8 mouse cellular contexts compared by ENCODE assay signal in genomic region chr16:93729801-93730721, GRCm38 (mm10). TPM values are rescaled to one million over a fixed set of nuclear protein-coding genes. Genes with fewer than 3 reads are reported as not detected.
DNase-seq lines count a peak whose midpoint lies in the region; ATAC-seq and TF ChIP-seq lines count a peak whose summit lies in the region.
"Had no signal": no experiment of that assay in that cellular context is flagged by ENCODE, and none has a peak within 500 bp of the region (broad histone marks: within the 10 kb centered on the region; RNA-seq: fewer than 3 reads in every experiment).

No protein-coding gene starts in this region.

- no peak overlapping the region for H3K9ac ChIP-seq in liver, embryonic 15.5 days
- no peak overlapping the region for H3K9ac ChIP-seq in liver, embryonic 12.5 days

- no peaks in the 10 kb centered on the region for H3K9me3 ChIP-seq in liver, embryonic 15.5 days (replicated peaks)
- H3K9me3 ChIP-seq in liver, embryonic 12.5 days (replicated peaks) = no peaks in the 10 kb centered on the region

- WGBS in liver, embryonic 15.5 days (ENCODE audit: insufficient replicate concordance) = 80% methylated on average over 23 of the region's 23 CpGs
- 82% methylated on average over 23 of the region's 23 CpGs for WGBS in liver, embryonic 12.5 days (ENCODE audit: insufficient replicate concordance)

- H3K27ac ChIP-seq in liver, embryonic 15.5 days (replicated peaks) = peak overlapping the region; percentile 35
- H3K27ac ChIP-seq in liver, embryonic 12.5 days = no peak overlapping the region
- H3K27ac ChIP-seq in layer of hippocampus, adult 2 months = peak overlapping the region; percentile 91

- H3K4me1 ChIP-seq in liver, embryonic 15.5 days (replicated peaks) = peaks cover 55% of the 10 kb centered on the region
- peaks cover 34% of the 10 kb centered on the region for H3K4me1 ChIP-seq in liver, embryonic 12.5 days

- DNase-seq in cerebellum, adult 9-11 months = peak; percentile 72
- no peak for DNase-seq in layer of hippocampus, adult 2 months (ENCODE audit: low spot score in 2 of 2)
- DNase-seq in skeletal muscle tissue, adult 2 months (ENCODE audit: low read depth, low spot score) = peak; percentile 69
- DNase-seq in heart, postnatal 4 days = no peak
- no peak for DNase-seq in retina, embryonic 14.5 days (ENCODE audit: low spot score)

- no peaks in the 10 kb centered on the region for H3K27me3 ChIP-seq in liver, embryonic 15.5 days
- H3K27me3 ChIP-seq in liver, embryonic 12.5 days (replicated peaks) = no peaks in the 10 kb centered on the region
- H3K27me3 ChIP-seq: Patski had no signal

- no peak for ATAC-seq in liver, embryonic 15.5 days (ENCODE audit: insufficient read depth)
- no peak for ATAC-seq in liver, embryonic 12.5 days
- ATAC-seq: Patski had no signal

- peaks cover 20% of the 10 kb centered on the region for H3K36me3 ChIP-seq in liver, embryonic 15.5 days (replicated peaks)
- peaks cover 16% of the 10 kb centered on the region; the same call in 1 of the 2 replicates for H3K36me3 ChIP-seq in liver, embryonic 12.5 days

- H3K4me3 ChIP-seq in liver, embryonic 15.5 days (replicated peaks) = no peak overlapping the region
- H3K4me3 ChIP-seq in liver, embryonic 12.5 days = no peak overlapping the region
- peak overlapping the region; percentile 30 for H3K4me3 ChIP-seq in layer of hippocampus, adult 2 months

- TF ChIP-seq CTCF in layer of hippocampus, adult 2 months (conservative IDR thresholded peaks at IDR 0.05) = no peak

- no peak overlapping the region for H3K4me2 ChIP-seq in liver, embryonic 15.5 days
- H3K4me2 ChIP-seq in liver, embryonic 12.5 days = no peak overlapping the region

RNA-seq across cellular contexts. Expression of gene Dop1b, which starts 18.4 kb away (rescaled TPM):
- 12.2 and 15.8 TPM in 2 replicates for polyA plus RNA-seq in liver, embryonic 15.5 days (2015; fragmentation: Nextera tagmentation; extraction: Ambion mirVana)
- polyA plus RNA-seq in liver, embryonic 12.5 days (2016; fragmentation: Nextera tagmentation; extraction: Ambion mirVana) = 10.5 and 12.8 TPM in 2 replicates
- 100 to 1,000 TPM in 1 of 2 experiments, 10 to 100 TPM in 1; 98.8 to 108 TPM for total RNA-seq in layer of hippocampus, adult 2 months (2021)
- total RNA-seq in heart, postnatal 4 days (2021) = 10 to 100 TPM; 15.0 to 18.3 TPM

RNA-seq across cellular contexts. Expression of gene Cbr3, which starts 47.0 kb away (rescaled TPM):
- 0.38 and 0.48 TPM in 2 replicates for polyA plus RNA-seq in liver, embryonic 15.5 days (2015; fragmentation: Nextera tagmentation; extraction: Ambion mirVana)
- polyA plus RNA-seq in liver, embryonic 12.5 days (2016; fragmentation: Nextera tagmentation; extraction: Ambion mirVana) = 0.11 and 0.37 TPM in 2 replicates
- 10 to 100 TPM; 16.8 to 19.0 TPM for total RNA-seq in layer of hippocampus, adult 2 months (2021)
- 1 to 10 TPM; 2.2 to 2.5 TPM for total RNA-seq in heart, postnatal 4 days (2021)

Comparison
In these comparisons a context has a peak if more than half of its experiments do, and no peak if none do; other contexts are left out.
1. DNase-seq: peak in cerebellum, adult 9-11 months (single experiment) and skeletal muscle tissue, adult 2 months (single experiment); none in layer of hippocampus, adult 2 months (0 of 2), heart, postnatal 4 days (single experiment) and retina, embryonic 14.5 days (single experiment).
2. RNA of gene Dop1b, which starts 18.4 kb away (total RNA-seq): 98.8 to 108 TPM in layer of hippocampus, adult 2 months; 15.0 to 18.3 TPM in heart, postnatal 4 days; every median in the first group is over 4 times any median in the second.
3. RNA of gene Cbr3, which starts 47.0 kb away (total RNA-seq): 16.8 to 19.0 TPM in layer of hippocampus, adult 2 months; 2.2 to 2.5 TPM in heart, postnatal 4 days; every median in the first group is over 4 times any median in the second.